18 mouse cellular contexts compared by ENCODE assay signal in the genomic region with DNA sequence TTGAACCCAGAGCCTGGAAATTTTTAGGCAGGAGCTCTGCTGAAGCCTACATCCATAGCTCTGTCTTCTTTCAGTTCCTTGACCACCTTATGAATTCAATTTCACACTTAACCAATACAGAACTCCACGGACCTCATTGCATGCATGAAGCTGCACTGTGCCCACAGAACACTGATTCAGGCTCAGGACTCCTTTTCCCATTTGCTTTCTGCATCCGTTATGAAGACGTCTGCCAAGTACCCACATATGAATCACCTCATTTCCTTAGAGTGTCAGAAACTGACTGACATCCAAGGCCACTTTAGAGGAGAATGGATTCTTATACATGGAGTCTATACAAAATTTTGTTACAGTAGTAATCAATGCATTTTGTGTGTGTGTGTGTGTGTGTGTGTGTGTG.
"Had no signal": no experiment of that assay in that cellular context is flagged by ENCODE, and none has a peak within 500 bp of the region (broad histone marks: within the 10 kb centered on the region; RNA-seq: fewer than 3 reads in every experiment).

No protein-coding gene starts in this region.

- DNase-seq: lung, adult 18-20 months; lung, embryonic 14.5 days; lung, postnatal 10 days; lung, postnatal 4 days; midbrain, embryonic 14.5 days; retina, postnatal 1 day; right cerebral cortex, postnatal 25 days; right cerebral cortex, postnatal 4 days; spleen, adult 18-20 months; thymus, adult 2 months; thymus, postnatal 25 days; thymus, postnatal 4 days had no signal

- H3K36me3 ChIP-seq: midbrain, embryonic 10.5 days; midbrain, embryonic 12.5 days; neural tube, embryonic 13.5 days; neural tube, embryonic 15.5 days had no signal

- H3K9me3 ChIP-seq: midbrain, embryonic 10.5 days; midbrain, embryonic 12.5 days; neural tube, embryonic 13.5 days; neural tube, embryonic 15.5 days had no signal

- H3K4me3 ChIP-seq: midbrain, embryonic 10.5 days; midbrain, embryonic 12.5 days; myocyte; neural tube, embryonic 13.5 days; neural tube, embryonic 15.5 days had no signal

- H3K4me2 ChIP-seq: lung, embryonic 14.5 days; midbrain, embryonic 12.5 days; neural tube, embryonic 13.5 days; neural tube, embryonic 15.5 days had no signal

- ATAC-seq: midbrain, embryonic 16.5 days had no signal

- H3K9ac ChIP-seq: lung, embryonic 14.5 days; midbrain, embryonic 12.5 days; neural tube, embryonic 13.5 days; neural tube, embryonic 15.5 days had no signal

- H3K27ac ChIP-seq: midbrain, embryonic 10.5 days; midbrain, embryonic 12.5 days; neural tube, embryonic 13.5 days; neural tube, embryonic 15.5 days had no signal

- H3K4me1 ChIP-seq: midbrain, embryonic 10.5 days; midbrain, embryonic 12.5 days; neural tube, embryonic 13.5 days; neural tube, embryonic 15.5 days had no signal

- H3K27me3 ChIP-seq: midbrain, embryonic 12.5 days; neural tube, embryonic 13.5 days; neural tube, embryonic 15.5 days had no signal
